Mouse (Mus musculus) kidney, adult 2 months (tissue): ENCODE data around the gene Cntnap5a. TPM values are rescaled to one million over a fixed set of nuclear protein-coding genes. Genes with fewer than 3 reads are reported as not detected.

ENCODE experiments used
- DNase-seq: peaks from one replicate; pipeline ENCODE4 v3.0.0; 2021
- H3K27ac ChIP-seq: fragments of 200-500 bp; 2 replicates; pipeline ENCODE4 v1.5.1; 2012; ENCODE audit warnings: low read depth, low read length, control low read depth, inconsistent platforms; ENCODE audit not compliant: insufficient read depth
- H3K27me3 ChIP-seq: fragments of 200-500 bp; replicated peaks from 2 replicates; pipeline ENCODE4 v1.6.1; 2012; ENCODE audit warnings: mild to moderate bottlenecking, moderate library complexity, low read length, inconsistent platforms; ENCODE audit not compliant: control insufficient read depth, insufficient read depth
- H3K36me3 ChIP-seq: fragments of 200-500 bp; 2 replicates; pipeline ENCODE4 v1.6.1; 2012; ENCODE audit warnings: mild to moderate bottlenecking, moderate library complexity, low read length, inconsistent platforms; ENCODE audit not compliant: control insufficient read depth, insufficient read depth
- H3K4me1 ChIP-seq: fragments of 200-500 bp; 2 replicates; pipeline ENCODE4 v1.6.1; 2011; ENCODE audit warnings: low read length; ENCODE audit not compliant: control insufficient read depth, insufficient read depth
- H3K4me3 ChIP-seq: fragments of 200-500 bp; 2 replicates; pipeline ENCODE4 v1.5.1; 2011; ENCODE audit warnings: mild to moderate bottlenecking, low read depth, low read length, control low read depth; ENCODE audit not compliant: insufficient read depth
- CTCF ChIP-seq: fragments of 200-500 bp; conservative IDR thresholded peaks from 2 replicates; pipeline ENCODE4 v1.5.1; 2011; ENCODE audit warnings: low read depth, mild to moderate bottlenecking, control low read depth, low read length, moderate library complexity, mixed read lengths; ENCODE audit not compliant: insufficient read depth, insufficient read length
- POLR2A ChIP-seq: fragments of 200-500 bp; IDR thresholded peaks from one replicate; pipeline ENCODE4 v1.6.1; 2011; ENCODE audit warnings: low read depth, low read length, control low read depth
- WGBS: fragments of 180-500 bp; shearing (Covaris S2); methylation state at CpG from one replicate; pipeline ENCODE4 v1.1.7; 2018; 5-methylcytosine and 5-hydroxymethylcytosine counted together
- polyA plus RNA-seq: library from polyadenylated mRNA; depleted of rRNA; stranded (reverse); fragments of >200 nt; gene quantifications from 2 replicates; pipeline ENCODE4 v1.2.3, GENCODE M21; 2012

Gene Cntnap5a
- polyA plus RNA-seq, 1 experiment = 0.02 TPM

DNA sequence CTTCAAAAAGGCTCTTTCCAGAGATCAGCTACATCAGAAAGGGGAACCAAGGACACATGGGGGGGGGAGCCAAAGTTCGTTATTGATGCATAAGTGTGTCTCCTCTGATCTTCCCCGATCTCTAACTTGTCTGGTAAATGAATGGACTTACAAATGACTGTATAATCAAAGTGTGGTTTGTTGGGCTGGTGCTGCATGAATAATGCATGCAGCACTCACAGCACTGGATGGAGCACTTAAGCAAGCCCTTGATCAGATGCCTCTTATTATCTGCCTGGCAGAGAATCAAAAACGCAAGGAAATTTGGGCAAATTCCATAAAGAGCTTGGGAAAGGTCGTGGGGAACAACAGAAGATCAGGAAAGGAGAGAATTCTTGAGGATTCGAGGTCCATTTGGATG lies 100.2 kb downstream of the Cntnap5a start:
- no peaks in the 10 kb centered on the region for H3K4me1 ChIP-seq
- TF ChIP-seq CTCF (no peak), POLR2A (no peak)
- DNase-seq = no peak
- H3K4me3 ChIP-seq = no peak overlapping the region
- H3K27ac ChIP-seq = no peak overlapping the region
- 56% methylated on average over 5 of the region's 5 CpGs for WGBS
- H3K27me3 ChIP-seq = no peaks in the 10 kb centered on the region
- H3K36me3 ChIP-seq = no peaks in the 10 kb centered on the region

DNA sequence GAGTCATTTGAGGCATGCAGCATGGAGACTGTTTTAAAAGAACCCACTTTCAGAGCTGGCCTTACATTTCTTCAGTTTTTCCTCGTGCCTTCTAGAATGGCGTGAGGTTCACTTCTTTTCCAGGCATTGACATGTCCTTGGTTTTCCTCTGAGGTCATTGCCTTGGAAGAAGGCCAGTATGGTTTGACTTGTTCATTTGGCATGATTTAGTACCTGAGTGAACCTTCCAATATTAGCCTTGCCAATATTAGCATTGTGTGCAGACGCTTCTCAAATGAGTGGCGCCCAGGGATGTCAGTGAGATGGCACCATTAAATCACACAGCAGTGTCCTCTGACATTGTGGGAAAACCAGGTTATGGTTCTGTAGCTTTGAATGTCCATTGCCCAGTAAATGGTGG lies 158.0 kb downstream of the Cntnap5a start:
- WGBS = 82% methylated on average over 4 of the region's 4 CpGs

DNA sequence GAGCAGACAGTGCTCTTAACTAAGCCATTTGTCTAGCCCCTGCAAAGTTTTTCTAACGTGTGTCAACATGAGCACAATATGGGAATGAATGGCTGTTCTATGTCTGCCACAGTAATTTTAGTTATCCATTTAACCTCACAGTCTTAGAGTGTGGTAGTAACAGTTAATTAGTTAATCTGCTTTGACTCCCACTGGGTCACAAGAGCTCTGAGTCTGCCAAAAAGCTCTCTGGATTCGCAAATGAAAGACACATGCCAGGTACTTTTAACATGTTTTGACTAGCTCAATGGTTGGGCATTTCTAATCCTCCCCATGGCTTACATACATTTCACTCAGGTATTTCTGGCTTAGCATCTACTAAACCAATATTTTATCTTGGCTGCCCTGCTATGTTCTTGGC lies 163.0 kb downstream of the Cntnap5a start:
- H3K27me3 ChIP-seq = no peaks in the 10 kb centered on the region
- no peak overlapping the region for H3K4me3 ChIP-seq
- H3K4me1 ChIP-seq = no peaks in the 10 kb centered on the region
- WGBS = 32% methylated on average over 2 of the region's 2 CpGs
- DNase-seq = peak; percentile 15
- H3K27ac ChIP-seq = no peak overlapping the region
- TF ChIP-seq CTCF = no peak
- TF ChIP-seq POLR2A = no peak
- H3K36me3 ChIP-seq = no peaks in the 10 kb centered on the region

More for the DNA sequence above, 158.0 kb downstream of the Cntnap5a start:
- TF ChIP-seq CTCF (no peak), POLR2A (no peak)
- Histone ChIP-seq H3K27ac (no peak overlapping the region), H3K4me3 (no peak overlapping the region), H3K36me3 (no peaks in the 10 kb centered on the region), H3K27me3 (no peaks in the 10 kb centered on the region), H3K4me1 (no peaks in the 10 kb centered on the region)
- no peak for DNase-seq

DNA sequence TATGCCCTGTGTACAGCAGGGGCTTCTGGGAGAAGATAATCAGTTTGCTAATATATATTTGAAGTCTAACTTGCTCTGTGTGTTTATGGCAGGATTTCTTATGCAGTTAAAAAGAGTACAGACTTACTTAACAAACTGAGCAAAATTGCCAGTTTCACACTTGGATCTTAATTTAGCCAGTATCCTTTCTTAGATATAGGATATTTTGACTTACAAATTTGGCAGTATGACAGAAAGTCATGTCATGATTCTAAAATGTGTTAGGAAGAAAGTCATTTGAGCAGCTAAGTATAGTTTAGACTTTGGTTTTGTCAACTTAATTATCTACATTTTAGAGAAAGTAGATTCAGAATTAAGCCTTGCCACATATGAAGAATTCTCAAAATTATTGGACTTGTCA lies 167.7 kb downstream of the Cntnap5a start:
- DNase-seq = no peak
- Histone ChIP-seq H3K4me1 (no peaks in the 10 kb centered on the region), H3K27ac (no peak overlapping the region), H3K4me3 (no peak overlapping the region), H3K27me3 (no peaks in the 10 kb centered on the region), H3K36me3 (no peaks in the 10 kb centered on the region)
- no peak for TF ChIP-seq CTCF
- TF ChIP-seq POLR2A = no peak

DNA sequence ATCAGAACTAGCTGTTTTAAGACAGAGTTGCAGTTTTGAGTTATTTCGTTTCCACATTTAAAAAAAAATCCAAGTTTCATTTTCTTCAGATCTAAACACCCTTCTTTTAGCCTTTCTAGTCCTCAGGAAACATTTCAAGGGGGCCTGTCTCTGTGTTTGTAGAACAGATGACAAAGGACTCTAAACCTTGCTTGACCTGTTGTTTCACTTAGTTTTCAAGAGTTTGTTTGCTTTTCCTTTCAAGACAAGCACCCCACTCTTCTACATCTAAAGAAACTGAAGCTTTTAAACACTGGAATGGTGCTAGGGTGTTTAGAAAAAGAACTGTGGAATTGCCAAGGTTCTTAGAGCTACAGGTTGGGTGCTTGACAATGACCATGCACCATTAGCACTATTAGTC lies 233.8 kb downstream of the Cntnap5a start:
- WGBS = 64% methylated on average over 1 of the region's 1 CpGs
- Histone ChIP-seq H3K4me3 (no peak overlapping the region), H3K27me3 (no peaks in the 10 kb centered on the region), H3K27ac (no peak overlapping the region), H3K4me1 (no peaks in the 10 kb centered on the region), H3K36me3 (no peaks in the 10 kb centered on the region)
- no peak for DNase-seq
- TF ChIP-seq CTCF = no peak
- no peak for TF ChIP-seq POLR2A

DNA sequence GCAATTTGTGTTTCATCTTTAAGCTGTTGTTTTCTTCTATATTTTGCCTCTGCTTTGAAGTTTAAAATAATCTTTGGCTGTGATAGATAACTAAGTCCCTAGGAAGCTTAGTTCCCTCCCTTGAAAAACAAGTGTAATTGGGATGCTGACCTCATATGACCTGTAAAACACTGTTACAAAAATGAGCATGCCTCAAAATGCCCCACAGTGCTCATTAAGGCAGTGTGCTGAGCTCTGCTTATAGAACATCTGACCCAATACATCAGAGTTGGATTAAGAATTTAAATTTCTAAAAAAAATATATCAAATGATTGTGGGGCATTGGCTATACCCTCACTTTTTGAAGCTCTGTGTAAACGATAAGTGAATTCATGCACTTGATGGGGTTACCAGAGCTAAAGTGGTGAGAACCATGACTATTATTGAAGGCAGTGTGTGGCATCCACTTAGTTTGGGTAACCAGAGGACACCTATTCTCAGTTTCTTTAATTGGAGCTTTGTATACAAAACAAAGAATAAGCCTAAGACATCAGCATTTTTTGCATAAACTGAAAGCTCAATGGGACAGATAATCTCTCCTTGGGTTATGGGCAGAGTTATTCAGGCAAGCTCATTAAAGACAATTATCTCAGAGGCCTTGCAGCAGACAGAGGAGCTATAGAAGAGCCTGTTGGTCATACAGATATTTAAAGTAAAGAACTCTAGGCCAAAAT lies 241.6 kb downstream of the Cntnap5a start:
- Histone ChIP-seq H3K36me3 (no peaks in the 10 kb centered on the region), H3K4me3 (no peak overlapping the region), H3K27ac (no peak overlapping the region), H3K27me3 (no peaks in the 10 kb centered on the region), H3K4me1 (no peaks in the 10 kb centered on the region)
- 82% methylated on average over 1 of the region's 1 CpGs for WGBS
- TF ChIP-seq CTCF = no peak
- TF ChIP-seq POLR2A = no peak
- DNase-seq = no peak

DNA sequence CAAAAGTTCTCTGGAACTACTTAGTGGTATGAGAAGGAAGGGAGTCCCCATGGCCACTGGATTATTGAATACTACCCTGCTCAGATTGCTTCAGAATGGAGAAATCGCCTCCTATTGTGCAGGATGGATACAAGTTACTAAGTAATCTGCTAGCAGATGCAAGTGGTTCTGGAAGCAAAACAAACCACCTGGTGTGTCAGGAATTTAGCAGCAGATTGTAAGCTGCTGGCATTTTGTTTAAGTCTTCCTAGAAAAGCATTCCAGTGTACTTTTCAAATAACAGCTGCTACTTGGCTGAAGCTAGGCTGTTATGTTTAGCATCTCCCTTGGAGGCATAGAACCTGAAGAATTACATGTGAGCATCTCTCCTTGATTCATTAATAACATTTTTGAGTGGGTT lies 247.5 kb downstream of the Cntnap5a start:
- no peaks in the 10 kb centered on the region for H3K27me3 ChIP-seq
- WGBS = 44% methylated on average over 1 of the region's 1 CpGs
- TF ChIP-seq POLR2A = no peak
- TF ChIP-seq CTCF = no peak
- no peaks in the 10 kb centered on the region for H3K36me3 ChIP-seq
- H3K27ac ChIP-seq = no peak overlapping the region
- DNase-seq = no peak
- no peaks in the 10 kb centered on the region for H3K4me1 ChIP-seq
- no peak overlapping the region for H3K4me3 ChIP-seq

DNA sequence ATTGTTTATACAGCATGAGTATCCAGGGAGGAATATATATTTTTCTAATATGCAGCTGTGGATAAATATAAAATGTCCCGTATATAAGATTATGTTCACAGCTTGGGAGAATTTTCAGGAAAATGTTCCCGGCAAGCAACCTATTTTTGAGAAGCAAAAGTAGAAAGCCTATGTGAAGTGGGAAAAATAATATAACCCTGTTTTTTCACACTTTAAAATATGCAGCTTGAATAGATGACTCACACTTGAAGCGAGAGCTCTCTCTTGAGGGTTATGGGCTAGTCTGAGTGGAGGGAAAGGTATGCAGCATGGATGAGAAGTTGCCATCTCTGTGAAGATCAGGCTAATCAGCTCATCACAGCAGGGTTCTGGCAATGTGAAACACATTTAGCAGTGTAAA lies 261.3 kb downstream of the Cntnap5a start:
- no peaks in the 10 kb centered on the region for H3K4me1 ChIP-seq
- H3K27ac ChIP-seq = no peak overlapping the region
- H3K4me3 ChIP-seq = no peak overlapping the region
- 89% methylated on average over 3 of the region's 3 CpGs for WGBS
- H3K36me3 ChIP-seq = no peaks in the 10 kb centered on the region
- H3K27me3 ChIP-seq = no peaks in the 10 kb centered on the region
- TF ChIP-seq POLR2A (no peak), CTCF (no peak)
- no peak for DNase-seq
